Mouse (Mus musculus): ENCODE measurements around the gene Eif2ak1.

The Eif2ak1 gene

DNA sequence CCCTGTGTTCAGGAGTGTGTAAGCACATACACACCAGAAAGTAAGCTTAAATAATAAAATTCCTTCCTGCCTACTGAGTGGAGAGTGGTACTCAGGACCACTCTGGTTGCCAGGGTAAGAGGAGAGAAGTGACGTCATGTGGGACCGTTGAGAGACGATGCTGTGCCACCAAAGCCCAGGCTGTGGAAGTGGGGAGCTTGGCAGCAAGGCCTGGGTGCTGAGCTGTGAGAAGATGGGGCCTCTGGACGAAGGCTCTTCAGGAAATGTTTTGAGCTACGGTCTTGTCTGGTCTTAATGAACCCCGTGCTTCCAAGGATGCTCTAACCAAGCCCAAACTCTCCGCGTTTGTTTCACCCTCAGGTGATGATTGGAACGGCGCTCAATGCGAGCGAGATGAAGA, 113.1 kb downstream of the Eif2ak1 start:
- Histone ChIP-seq H3K27me3 (ENCODE audit: insufficient read depth, low read length) (no peaks in the 10 kb centered on the region), H3K9me3 (ENCODE audit: low read length) (no peaks in the 10 kb centered on the region), H3K36me3 (ENCODE audit: insufficient read depth, low read length) (peaks cover 66% of the 10 kb centered on the region), H3K4me1 (replicated peaks; ENCODE audit: low read depth, low read length) (peaks cover 21% of the 10 kb centered on the region), H3K4me3 (replicated peaks; ENCODE audit: low read length) (no peak overlapping the region)
- TF ChIP-seq POU5F1 (IDR thresholded peaks at IDR 0.05; ENCODE audit: borderline replicate concordance, low read length) (no peak), CTCF (conservative IDR thresholded peaks at IDR 0.05; ENCODE audit: low read length) (no peak), NANOG (IDR thresholded peaks at IDR 0.05; ENCODE audit: borderline replicate concordance, low read length) (no peak)

DNA sequence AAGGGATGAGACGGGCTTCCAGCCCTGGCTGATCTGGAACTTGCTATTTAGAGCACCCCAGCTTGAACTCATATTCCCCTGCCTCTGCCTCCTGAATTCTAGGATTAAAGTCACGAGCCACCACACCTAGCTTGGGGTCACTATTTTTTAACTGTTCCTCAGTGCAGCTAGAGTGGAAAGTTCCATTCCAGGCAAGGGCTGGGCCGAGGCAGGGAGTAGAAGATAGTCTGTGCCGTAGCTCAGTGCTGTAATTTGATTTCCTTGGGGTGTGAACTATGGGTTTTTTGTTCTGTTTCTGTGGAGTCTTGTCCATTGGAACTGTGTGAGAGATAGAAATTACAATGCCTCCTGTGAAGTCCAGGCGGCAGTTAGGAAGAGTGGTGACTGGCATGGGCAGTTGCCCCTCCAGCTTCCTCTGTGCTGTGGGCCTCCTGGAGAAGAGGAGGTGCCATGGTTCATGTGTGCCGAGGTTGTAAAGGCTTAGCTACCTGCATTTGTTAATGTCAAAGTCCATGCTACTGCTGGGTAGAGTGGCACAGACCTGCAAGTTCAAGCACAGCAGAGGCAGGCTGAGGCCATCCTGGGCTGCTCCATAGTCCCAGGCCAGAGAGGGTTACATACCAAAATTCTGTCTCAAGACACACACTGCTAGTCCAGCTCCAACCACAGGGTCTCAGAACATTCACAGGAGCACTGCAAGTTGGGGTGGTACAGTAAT, 114.4 kb downstream of the Eif2ak1 start:
- H3K4me1 ChIP-seq (replicated peaks; ENCODE audit: low read depth, low read length) = peaks cover 22% of the 10 kb centered on the region
- TF ChIP-seq POU5F1 (IDR thresholded peaks at IDR 0.05; ENCODE audit: borderline replicate concordance, low read length) = no peak
- no peak for TF ChIP-seq CTCF (conservative IDR thresholded peaks at IDR 0.05; ENCODE audit: low read length)
- no peak for TF ChIP-seq NANOG (IDR thresholded peaks at IDR 0.05; ENCODE audit: borderline replicate concordance, low read length)
- no peaks in the 10 kb centered on the region for H3K27me3 ChIP-seq (ENCODE audit: insufficient read depth, low read length)
- H3K36me3 ChIP-seq (ENCODE audit: insufficient read depth, low read length) = peaks cover 52% of the 10 kb centered on the region
- H3K9me3 ChIP-seq (ENCODE audit: low read length) = no peaks in the 10 kb centered on the region
- no peak overlapping the region for H3K4me3 ChIP-seq (replicated peaks; ENCODE audit: low read length)

DNA sequence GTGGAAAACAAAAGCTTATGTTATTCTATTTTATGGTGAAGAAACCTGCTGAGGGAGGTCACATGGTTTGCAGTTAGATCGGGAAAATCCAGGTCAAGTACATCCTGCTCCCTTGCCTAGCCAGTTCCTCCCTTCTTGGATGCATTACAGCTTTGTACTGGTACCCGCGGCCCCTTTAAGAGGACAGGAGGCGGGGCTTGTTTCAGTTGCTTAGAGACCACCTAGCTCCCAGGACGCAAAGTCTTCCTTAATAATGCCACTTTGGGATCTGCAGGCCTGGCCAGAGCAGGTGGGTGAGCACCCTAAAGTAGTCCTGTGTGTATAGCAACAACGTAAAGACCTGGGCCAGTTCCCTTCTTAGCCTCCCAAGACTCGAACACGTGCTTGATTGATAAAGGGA, 115.2 kb downstream of the Eif2ak1 start, which contains the start of gene Rsph10b:
Rsph10b (plus strand) TSS at position 205 of the 400 bp plus-strand sequence.
- peak within 1 kb of the TSS; percentile 56 for H3K4me3 ChIP-seq (replicated peaks; ENCODE audit: low read length)
- no peaks in the 10 kb centered on the region for H3K27me3 ChIP-seq (ENCODE audit: insufficient read depth, low read length)
- no peaks in the 10 kb centered on the region for H3K9me3 ChIP-seq (ENCODE audit: low read length)
- H3K4me1 ChIP-seq (replicated peaks; ENCODE audit: low read depth, low read length) = peaks cover 28% of the 10 kb centered on the region
- TF ChIP-seq NANOG (IDR thresholded peaks at IDR 0.05; ENCODE audit: borderline replicate concordance, low read length) (no peak), POU5F1 (IDR thresholded peaks at IDR 0.05; ENCODE audit: borderline replicate concordance, low read length) (no peak), CTCF (conservative IDR thresholded peaks at IDR 0.05; ENCODE audit: low read length) (no peak)
- H3K36me3 ChIP-seq (ENCODE audit: insufficient read depth, low read length) = peaks cover 46% of the 10 kb centered on the region

DNA sequence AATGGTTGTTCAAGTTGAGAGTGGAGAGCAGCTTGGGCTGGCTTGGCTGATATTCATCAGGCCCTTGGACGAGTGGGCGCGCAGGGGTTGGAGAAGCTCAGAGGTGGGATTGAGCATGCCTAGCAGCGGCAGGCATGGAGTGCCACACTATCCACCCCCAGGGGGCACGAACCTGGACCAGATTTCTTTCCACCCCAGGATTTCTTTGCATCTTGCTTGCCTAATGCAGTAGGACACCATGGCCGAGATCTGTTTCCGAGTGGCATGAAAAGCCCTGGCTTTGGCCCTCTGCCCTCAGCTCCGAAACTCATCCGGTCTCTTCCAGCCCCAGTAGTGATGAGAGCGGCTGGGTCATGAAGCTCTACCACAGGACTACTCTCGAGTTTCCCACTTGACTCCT, 115.8 kb downstream of the Eif2ak1 start:
- Histone ChIP-seq H3K36me3 (ENCODE audit: insufficient read depth, low read length) (peaks cover 40% of the 10 kb centered on the region), H3K4me3 (replicated peaks; ENCODE audit: low read length) (peak overlapping the region; percentile 56), H3K4me1 (replicated peaks; ENCODE audit: low read depth, low read length) (peaks cover 28% of the 10 kb centered on the region), H3K27me3 (ENCODE audit: insufficient read depth, low read length) (no peaks in the 10 kb centered on the region), H3K9me3 (ENCODE audit: low read length) (no peaks in the 10 kb centered on the region)
- no peak for TF ChIP-seq POU5F1 (IDR thresholded peaks at IDR 0.05; ENCODE audit: borderline replicate concordance, low read length)
- no peak for TF ChIP-seq CTCF (conservative IDR thresholded peaks at IDR 0.05; ENCODE audit: low read length)
- TF ChIP-seq NANOG (IDR thresholded peaks at IDR 0.05; ENCODE audit: borderline replicate concordance, low read length) = no peak

DNA sequence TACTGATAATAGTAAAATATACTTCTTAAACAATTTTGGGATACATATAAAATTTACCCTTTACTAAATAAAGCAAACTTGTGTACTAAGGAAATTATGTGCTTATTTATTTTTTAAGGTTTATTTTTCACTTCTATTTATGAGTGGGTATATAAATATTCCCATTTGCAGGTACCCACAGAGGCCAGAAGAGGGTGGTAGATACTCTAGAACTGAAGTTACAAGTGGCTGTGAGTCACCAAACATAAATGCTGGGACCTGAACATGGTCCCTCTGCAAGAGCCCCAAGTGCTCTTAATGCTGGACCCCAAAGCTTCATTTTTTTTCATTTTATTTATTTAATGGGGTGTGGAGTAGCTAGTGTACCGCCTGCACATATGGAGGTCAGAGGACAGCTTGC, 116.3 kb downstream of the Eif2ak1 start:
- TF ChIP-seq POU5F1 (IDR thresholded peaks at IDR 0.05; ENCODE audit: borderline replicate concordance, low read length) = no peak
- peak; percentile 41 for TF ChIP-seq CTCF (conservative IDR thresholded peaks at IDR 0.05; ENCODE audit: low read length)
- no peak for TF ChIP-seq NANOG (IDR thresholded peaks at IDR 0.05; ENCODE audit: borderline replicate concordance, low read length)
- H3K9me3 ChIP-seq (ENCODE audit: low read length) = no peaks in the 10 kb centered on the region
- peaks cover 28% of the 10 kb centered on the region for H3K4me1 ChIP-seq (replicated peaks; ENCODE audit: low read depth, low read length)
- peaks cover 36% of the 10 kb centered on the region for H3K36me3 ChIP-seq (ENCODE audit: insufficient read depth, low read length)
- H3K4me3 ChIP-seq (replicated peaks; ENCODE audit: low read length) = no peak overlapping the region
- H3K27me3 ChIP-seq (ENCODE audit: insufficient read depth, low read length) = no peaks in the 10 kb centered on the region

DNA sequence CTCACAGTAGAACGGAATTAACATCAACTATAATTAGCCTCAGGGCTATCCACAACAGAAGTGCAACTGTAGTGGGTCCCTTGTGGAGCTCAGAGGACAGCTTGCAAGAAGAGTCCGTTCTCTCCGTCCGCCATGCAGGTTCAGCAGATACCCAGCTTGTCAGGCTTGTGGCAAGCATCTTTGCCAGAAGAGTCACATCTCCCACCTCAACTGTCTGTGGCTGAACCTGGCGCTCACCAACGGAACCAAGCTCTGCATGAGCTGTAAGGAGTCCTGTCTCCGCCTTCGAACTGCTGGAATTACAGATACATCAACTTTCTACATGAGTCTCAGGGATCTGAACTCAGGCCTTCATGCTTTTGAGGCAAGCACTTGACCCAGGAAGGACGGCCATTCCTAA, 118.6 kb downstream of the Eif2ak1 start:
- Histone ChIP-seq H3K9me3 (ENCODE audit: low read length) (no peaks in the 10 kb centered on the region), H3K36me3 (ENCODE audit: insufficient read depth, low read length) (peaks cover 13% of the 10 kb centered on the region), H3K27me3 (ENCODE audit: insufficient read depth, low read length) (no peaks in the 10 kb centered on the region), H3K4me3 (replicated peaks; ENCODE audit: low read length) (no peak overlapping the region), H3K4me1 (replicated peaks; ENCODE audit: low read depth, low read length) (peaks cover 28% of the 10 kb centered on the region)
- TF ChIP-seq CTCF (conservative IDR thresholded peaks at IDR 0.05; ENCODE audit: low read length) (no peak), NANOG (IDR thresholded peaks at IDR 0.05; ENCODE audit: borderline replicate concordance, low read length) (no peak), POU5F1 (IDR thresholded peaks at IDR 0.05; ENCODE audit: borderline replicate concordance, low read length) (no peak)

DNA sequence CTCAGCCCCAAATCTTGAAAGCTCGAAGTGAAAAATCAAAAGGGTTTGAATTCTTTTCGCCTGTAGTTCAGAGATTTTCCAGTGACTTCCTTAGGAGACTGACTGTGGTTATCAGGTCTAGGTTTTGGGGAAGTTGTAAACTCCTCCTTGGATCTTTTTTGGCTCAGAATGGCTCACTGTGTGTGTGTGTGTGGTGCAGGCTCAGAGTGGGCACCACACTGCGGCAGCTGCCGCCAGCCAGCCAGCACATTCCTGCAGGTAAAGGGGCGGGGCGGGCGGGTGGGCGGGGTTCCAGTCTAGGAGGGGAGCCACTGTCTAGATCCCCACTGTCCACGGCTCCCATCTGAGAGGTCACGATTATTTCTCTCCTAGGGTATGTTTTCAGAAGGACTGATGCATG, 124.0 kb downstream of the Eif2ak1 start:
- no peaks in the 10 kb centered on the region for H3K36me3 ChIP-seq (ENCODE audit: insufficient read depth, low read length)
- H3K4me1 ChIP-seq (replicated peaks; ENCODE audit: low read depth, low read length) = peaks cover 12% of the 10 kb centered on the region
- no peaks in the 10 kb centered on the region for H3K27me3 ChIP-seq (ENCODE audit: insufficient read depth, low read length)
- TF ChIP-seq CTCF (conservative IDR thresholded peaks at IDR 0.05; ENCODE audit: low read length) = no peak
- TF ChIP-seq NANOG (IDR thresholded peaks at IDR 0.05; ENCODE audit: borderline replicate concordance, low read length) = no peak
- no peak for TF ChIP-seq POU5F1 (IDR thresholded peaks at IDR 0.05; ENCODE audit: borderline replicate concordance, low read length)
- H3K9me3 ChIP-seq (ENCODE audit: low read length) = no peaks in the 10 kb centered on the region
- no peak overlapping the region for H3K4me3 ChIP-seq (replicated peaks; ENCODE audit: low read length)

DNA sequence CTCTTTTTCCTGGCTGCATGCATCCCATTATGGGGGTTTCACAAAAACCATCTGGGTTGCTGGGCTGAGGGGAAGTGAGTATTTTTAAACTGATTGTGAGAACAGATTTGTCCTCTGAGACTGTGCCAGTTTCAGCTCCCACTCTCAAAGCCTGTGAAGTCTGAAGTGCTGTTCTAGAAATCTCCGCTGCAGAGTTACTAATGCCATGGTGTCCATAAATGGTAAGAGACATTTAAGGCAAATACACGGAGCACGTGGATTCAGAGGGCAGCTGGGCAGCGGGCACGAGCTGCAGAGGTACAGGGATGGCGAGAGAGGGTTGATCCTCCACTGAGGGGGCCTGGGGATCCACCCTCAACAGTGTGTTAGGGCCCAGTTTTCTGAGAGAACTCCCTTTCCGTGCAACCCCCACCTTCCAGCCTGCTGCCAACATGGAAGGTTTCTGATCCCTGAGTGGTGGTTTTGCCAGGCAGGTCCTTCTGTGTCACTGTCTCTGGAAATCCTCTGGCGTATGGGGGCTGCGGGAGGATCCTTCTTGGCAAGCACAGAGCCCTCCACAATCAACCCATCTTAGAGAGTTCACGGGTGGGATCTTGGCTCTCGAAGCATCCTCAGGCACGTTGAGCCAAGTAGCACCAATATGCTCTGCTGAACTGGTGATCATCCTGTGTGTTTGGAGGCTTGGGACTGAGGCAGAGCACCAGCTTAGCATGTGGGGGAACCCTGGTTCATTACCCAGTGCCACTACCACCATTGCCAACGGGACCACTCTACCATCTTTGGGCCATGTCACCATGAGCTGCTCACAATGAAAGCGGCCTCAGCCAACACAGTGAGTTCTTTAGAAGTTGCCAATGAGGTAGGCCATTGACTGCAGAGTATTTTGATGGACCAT, 125.9 kb downstream of the Eif2ak1 start:
- H3K36me3 ChIP-seq (ENCODE audit: insufficient read depth, low read length) = no peaks in the 10 kb centered on the region
- no peak for TF ChIP-seq POU5F1 (IDR thresholded peaks at IDR 0.05; ENCODE audit: borderline replicate concordance, low read length)
- no peak for TF ChIP-seq NANOG (IDR thresholded peaks at IDR 0.05; ENCODE audit: borderline replicate concordance, low read length)
- TF ChIP-seq CTCF (conservative IDR thresholded peaks at IDR 0.05; ENCODE audit: low read length) = no peak

More for the DNA sequence above, 125.9 kb downstream of the Eif2ak1 start:
- Histone ChIP-seq H3K4me3 (replicated peaks; ENCODE audit: low read length) (no peak overlapping the region), H3K9me3 (ENCODE audit: low read length) (no peaks in the 10 kb centered on the region), H3K27me3 (ENCODE audit: insufficient read depth, low read length) (no peaks in the 10 kb centered on the region), H3K4me1 (replicated peaks; ENCODE audit: low read depth, low read length) (peaks cover 9% of the 10 kb centered on the region)
